Mouse (Mus musculus) liver, embryonic 14.5 days (tissue): ENCODE measurements at regions not wholly inside any gene's neighbourhood (a gene's known extent, or its start where the extent isn't known, plus 50 kb on each side); places are given as distances from the start of the nearest gene placed in this dataset.

Experiments
- ATAC-seq: fragments of 200-750 bp; cut with Nextera tagmentation; 2 replicates; pipeline ENCODE4 v1.8.0; 2017; ENCODE audit warnings: moderate number of reproducible peaks, mild to moderate bottlenecking, moderate library complexity; ENCODE audit not compliant: insufficient read depth
- DNase-seq, 3 experiments: peaks; one replicate each; pipeline ENCODE4 v3.0.0-alpha.2; 2012 to 2013; ENCODE audit warnings: low read depth in 3 of 3, low spot score in 3 of 3
- H3K27ac ChIP-seq: fragments of 300-500 bp; sonication (generic); 2 replicates; pipeline ENCODE4 v1.5.1; 2014; ENCODE audit warnings: moderate library complexity, mild to moderate bottlenecking, control low read depth, inconsistent platforms
- H3K27me3 ChIP-seq: fragments of 300-500 bp; sonication (generic); 2 replicates; pipeline ENCODE4 v1.6.1; 2014; ENCODE audit warnings: mild to moderate bottlenecking, low read length, moderate library complexity; ENCODE audit not compliant: control insufficient read depth, insufficient read depth
- H3K36me3 ChIP-seq: fragments of 300-500 bp; sonication (generic); replicated peaks from 2 replicates; pipeline ENCODE4 v1.6.1; 2014; ENCODE audit warnings: low read depth; ENCODE audit not compliant: control insufficient read depth, insufficient read depth
- H3K4me1 ChIP-seq, 2 experiments: fragments of 200-500 bp in 1 of 2; fragments of 300-500 bp in 1 of 2; sonication (generic) in 1 of 2; replicated peaks; 2 replicates each; pipeline ENCODE4 v1.6.1; 2012 to 2014; ENCODE audit warnings: antibody characterized with exemption in 1 of 2, inconsistent platforms in 1 of 2, low read length in 1 of 2; ENCODE audit not compliant: control insufficient read depth in 2 of 2, insufficient read depth in 2 of 2
- H3K4me2 ChIP-seq: fragments of 300-500 bp; sonication (generic); 2 replicates; pipeline ENCODE4 v1.6.1; 2014; ENCODE audit warnings: low read depth, mild to moderate bottlenecking, control low read depth, moderate library complexity
- H3K4me3 ChIP-seq, 2 experiments: fragments of 200-500 bp in 1 of 2; fragments of 300-500 bp in 1 of 2; sonication (generic) in 1 of 2; 2 replicates each; pipeline ENCODE4 v1.5.1; 2012 to 2014; ENCODE audit warnings: low read depth in 2 of 2, low read length in 2 of 2, mild to moderate bottlenecking in 2 of 2, control low read depth in 1 of 2, inconsistent platforms in 1 of 2, moderate library complexity in 1 of 2; ENCODE audit not compliant: insufficient read depth in 1 of 2
- H3K9ac ChIP-seq: fragments of 300-500 bp; sonication (generic); replicated peaks from 2 replicates; pipeline ENCODE4 v1.6.1; 2014; ENCODE audit warnings: mild to moderate bottlenecking, control low read depth, moderate library complexity
- H3K9me3 ChIP-seq: fragments of 300-500 bp; sonication (generic); 2 replicates; pipeline ENCODE4 v1.6.1; 2016; ENCODE audit warnings: low read length, mixed read lengths; ENCODE audit not compliant: control insufficient read depth
- CTCF ChIP-seq: IDR thresholded peaks from 2 replicates; pipeline ENCODE4 v1.5.1; 2016; ENCODE audit warnings: antibody characterized with exemption, low read depth, control low read depth
- EP300 ChIP-seq: IDR thresholded peaks from 2 replicates; pipeline ENCODE4 v1.6.1; 2016; ENCODE audit warnings: antibody characterized with exemption, low read depth
- WGBS: fragments of 180-500 bp; shearing (Covaris S2); extraction: QIAGEN DNeasy Blood & Tissue Kit; methylation state at CpG from one replicate; pipeline ENCODE4 v1.1.7; 2014; ENCODE audit not compliant: insufficient replicate concordance; 5-methylcytosine and 5-hydroxymethylcytosine counted together

- H3K4me3 ChIP-seq, result no peak overlapping the region
- no peaks in the 10 kb centered on the region for H3K36me3 ChIP-seq
- H3K9ac ChIP-seq, result no peak overlapping the region
- no peaks in the 10 kb centered on the region for H3K4me1 ChIP-seq
- H3K4me2 ChIP-seq, result no peak overlapping the region
- TF ChIP-seq CTCF (no peak), EP300 (no peak)
- no peaks in the 10 kb centered on the region for H3K27me3 ChIP-seq
- 66% methylated on average over 5 of the region's 5 CpGs for WGBS
- no peak overlapping the region for H3K27ac ChIP-seq
- DNase-seq (no peak), ATAC-seq (no peak)
- no peaks in the 10 kb centered on the region for H3K9me3 ChIP-seq
Observed at GRCm38 (mm10) chr16:49530051-49530450, 169.0 kb upstream of the Ift57 start.

GRCm38 (mm10) chr16:49532071-49532686 is 166.9 kb upstream of the Ift57 start:
- no peak overlapping the region for H3K9ac ChIP-seq
- no peaks in the 10 kb centered on the region for H3K9me3 ChIP-seq
- no peaks in the 10 kb centered on the region for H3K4me1 ChIP-seq
- H3K36me3 ChIP-seq, result no peaks in the 10 kb centered on the region
- no peaks in the 10 kb centered on the region for H3K27me3 ChIP-seq
- no peak for DNase-seq
- H3K27ac ChIP-seq, result no peak overlapping the region
- TF ChIP-seq EP300 (no peak), CTCF (no peak)
- H3K4me3 ChIP-seq, result no peak overlapping the region
- no peak for ATAC-seq
- no peak overlapping the region for H3K4me2 ChIP-seq
- WGBS, result 67% methylated on average over 7 of the region's 7 CpGs

GRCm38 (mm10) chr16:49533498-49533998 is 165.5 kb upstream of the Ift57 start:
- Histone ChIP-seq H3K9me3 (no peaks in the 10 kb centered on the region), H3K36me3 (no peaks in the 10 kb centered on the region), H3K27ac (no peak overlapping the region), H3K27me3 (no peaks in the 10 kb centered on the region), H3K4me1 (no peaks in the 10 kb centered on the region), H3K9ac (no peak overlapping the region), H3K4me2 (no peak overlapping the region), H3K4me3 (no peak overlapping the region)
- TF ChIP-seq CTCF, result no peak
- TF ChIP-seq EP300, result no peak
- DNase-seq (no peak), ATAC-seq (no peak)
- 36% methylated on average over 4 of the region's 4 CpGs for WGBS

- no peaks in the 10 kb centered on the region for H3K9me3 ChIP-seq
- no peaks in the 10 kb centered on the region for H3K4me1 ChIP-seq
- H3K36me3 ChIP-seq, result no peaks in the 10 kb centered on the region
- H3K4me2 ChIP-seq, result no peak overlapping the region
- 42% methylated on average over 3 of the region's 3 CpGs for WGBS
- TF ChIP-seq EP300 (no peak), CTCF (no peak)
- DNase-seq, result no peak
- H3K4me3 ChIP-seq, result no peak overlapping the region
- H3K9ac ChIP-seq, result no peak overlapping the region
- no peak for ATAC-seq
- H3K27ac ChIP-seq, result no peak overlapping the region
- H3K27me3 ChIP-seq, result no peaks in the 10 kb centered on the region
Observed at GRCm38 (mm10) chr16:49550231-49550630, 148.8 kb upstream of the Ift57 start.

- no peak for ATAC-seq
- H3K27ac ChIP-seq, result no peak overlapping the region
- H3K4me2 ChIP-seq, result no peak overlapping the region
- no peak for TF ChIP-seq EP300
- no peak for TF ChIP-seq CTCF
- H3K9me3 ChIP-seq, result no peaks in the 10 kb centered on the region
- 69% methylated on average over 2 of the region's 2 CpGs for WGBS
- no peaks in the 10 kb centered on the region for H3K27me3 ChIP-seq
- H3K4me3 ChIP-seq, result no peak overlapping the region
- no peaks in the 10 kb centered on the region for H3K36me3 ChIP-seq
- DNase-seq, result no peak
- H3K4me1 ChIP-seq, result no peaks in the 10 kb centered on the region
- H3K9ac ChIP-seq, result no peak overlapping the region
Observed at GRCm38 (mm10) chr16:49570031-49570430, 129.0 kb upstream of the Ift57 start.
